Mouse (Mus musculus) MEL (cell line): Measurements from ENCODE around the gene Atg7. TPM values are rescaled to one million over a fixed set of nuclear protein-coding genes. Genes with fewer than 3 reads are reported as not detected.

Source experiments
- DNase-seq: peaks from one replicate; pipeline ENCODE4 v3.0.0; 2011; ENCODE audit warnings: low read depth, low spot score
- H3K27ac ChIP-seq: 2 replicates; pipeline ENCODE4 v1.5.1; 2012; ENCODE audit warnings: low read depth, mild to moderate bottlenecking, control low read depth, low read length, moderate library complexity; ENCODE audit not compliant: control insufficient read depth
- H3K27me3 ChIP-seq, 2 experiments: fragments of 150-350 bp in 1 of 2; sonication (generic) in 1 of 2; 2 replicates each; pipeline ENCODE4 v1.6.1; 2012; ENCODE audit warnings: low read length in 2 of 2, mild to moderate bottlenecking in 2 of 2, improper control_type of control experiment in 1 of 2, moderate library complexity in 1 of 2; ENCODE audit not compliant: insufficient read depth in 2 of 2, control insufficient read depth in 1 of 2
- H3K36me3 ChIP-seq, 2 experiments: 2 replicates each; pipeline ENCODE4 v1.6.1; 2012 to 2014; ENCODE audit warnings: low read length in 2 of 2, improper control_type of control experiment in 1 of 2, inconsistent platforms in 1 of 2, mild to moderate bottlenecking in 1 of 2; ENCODE audit not compliant: insufficient read depth in 2 of 2, control insufficient read depth in 1 of 2
- H3K4me1 ChIP-seq, 2 experiments: fragments of 150-350 bp in 1 of 2; sonication (generic) in 1 of 2; 2 replicates each; pipeline ENCODE4 v1.6.1; 2012; ENCODE audit warnings: low read length in 2 of 2, improper control_type of control experiment in 1 of 2, mild to moderate bottlenecking in 1 of 2; ENCODE audit not compliant: insufficient read depth in 2 of 2, control insufficient read depth in 1 of 2
- H3K4me3 ChIP-seq, 2 experiments: fragments of 150-350 bp in 1 of 2; sonication (generic) in 1 of 2; 2 replicates each; pipeline ENCODE4 v1.5.1; 2012; ENCODE audit warnings: low read depth in 2 of 2, low read length in 2 of 2, mild to moderate bottlenecking in 2 of 2, moderate library complexity in 2 of 2, control low read depth in 1 of 2, improper control_type of control experiment in 1 of 2; ENCODE audit not compliant: control insufficient read depth in 1 of 2, insufficient read depth in 1 of 2
- H3K79me2 ChIP-seq: 2 replicates; pipeline ENCODE4 v1.6.1; 2012; ENCODE audit warnings: mild to moderate bottlenecking, low read length, moderate library complexity; ENCODE audit not compliant: control insufficient read depth, poor library complexity, insufficient read depth
- H3K9ac ChIP-seq: 2 replicates; pipeline ENCODE4 v1.6.1; 2012; ENCODE audit warnings: low read depth, mild to moderate bottlenecking, control low read depth, low read length, moderate library complexity; ENCODE audit not compliant: control insufficient read depth, poor library complexity, severe bottlenecking
- H3K9me3 ChIP-seq: fragments of 150-350 bp; sonication (generic); replicated peaks from 2 replicates; pipeline ENCODE4 v1.6.1; 2012; ENCODE audit warnings: mild to moderate bottlenecking, low read length, improper control_type of control experiment, moderate library complexity; ENCODE audit not compliant: insufficient read depth
- CHD2 ChIP-seq: IDR thresholded peaks from 2 replicates; pipeline ENCODE4 v1.6.1; 2011; ENCODE audit warnings: low read length, improper control_type of control experiment
- E2F4 ChIP-seq: IDR thresholded peaks from 2 replicates; pipeline ENCODE4 v1.6.1; 2011; ENCODE audit warnings: low read depth, low read length, improper control_type of control experiment, borderline replicate concordance
- ELF1 ChIP-seq: IDR thresholded peaks from 2 replicates; pipeline ENCODE4 v1.6.1; 2014; ENCODE audit warnings: low read depth, mild to moderate bottlenecking, inconsistent platforms, low read length, improper control_type of control experiment, moderate library complexity
- EP300 ChIP-seq, 2 experiments: IDR thresholded peaks; 2 replicates each; pipeline ENCODE4 v1.6.1; 2011; ENCODE audit warnings: improper control_type of control experiment in 2 of 2, low read length in 2 of 2, low read depth in 1 of 2, mild to moderate bottlenecking in 1 of 2
- ETS1 ChIP-seq: IDR thresholded peaks from 2 replicates; pipeline ENCODE4 v1.6.1; 2012; ENCODE audit warnings: low read depth, mild to moderate bottlenecking, inconsistent platforms, low read length, improper control_type of control experiment, moderate library complexity
- GABPA ChIP-seq: IDR thresholded peaks from 2 replicates; pipeline ENCODE4 v1.6.1; 2012; ENCODE audit warnings: low read depth, mild to moderate bottlenecking, inconsistent platforms, low read length, improper control_type of control experiment, moderate library complexity
- GATA1 ChIP-seq: IDR thresholded peaks from 2 replicates; pipeline ENCODE4 v1.6.1; 2011; ENCODE audit warnings: low read depth, low read length, improper control_type of control experiment
- HCFC1 ChIP-seq: IDR thresholded peaks from 2 replicates; pipeline ENCODE4 v1.6.1; 2012; ENCODE audit warnings: low read depth, mild to moderate bottlenecking, inconsistent platforms, low read length, improper control_type of control experiment, moderate library complexity
- JUND ChIP-seq: IDR thresholded peaks from 2 replicates; pipeline ENCODE4 v1.6.1; 2011; ENCODE audit warnings: low read depth, mild to moderate bottlenecking, improper control_type of control experiment, low read length
- KAT2A ChIP-seq: conservative IDR thresholded peaks from 2 replicates; pipeline ENCODE4 v1.6.1; 2012; ENCODE audit warnings: low read depth, low read length, improper control_type of control experiment, inconsistent platforms
- MAFK ChIP-seq: IDR thresholded peaks from 2 replicates; pipeline ENCODE4 v1.6.1; 2011; ENCODE audit warnings: low read depth, mild to moderate bottlenecking, low read length, improper control_type of control experiment, borderline replicate concordance
- MAX ChIP-seq: IDR thresholded peaks from 2 replicates; pipeline ENCODE4 v1.6.1; 2011; ENCODE audit warnings: low read length, improper control_type of control experiment
- MAZ ChIP-seq: IDR thresholded peaks from 2 replicates; pipeline ENCODE4 v1.6.1; 2012; ENCODE audit warnings: low read depth, mild to moderate bottlenecking, inconsistent platforms, low read length, improper control_type of control experiment
- MXI1 ChIP-seq: IDR thresholded peaks from 2 replicates; pipeline ENCODE4 v1.6.1; 2011; ENCODE audit warnings: mild to moderate bottlenecking, low read depth, low read length, improper control_type of control experiment
- MYC ChIP-seq: IDR thresholded peaks from 2 replicates; pipeline ENCODE4 v1.6.1; 2011; ENCODE audit warnings: low read depth, mild to moderate bottlenecking, low read length, improper control_type of control experiment, moderate library complexity
- NELFE ChIP-seq: IDR thresholded peaks from 2 replicates; pipeline ENCODE4 v1.6.1; 2011; ENCODE audit warnings: low read depth, low read length, improper control_type of control experiment
- NRF1 ChIP-seq: IDR thresholded peaks from 2 replicates; pipeline ENCODE4 v1.6.1; 2014; ENCODE audit warnings: low read depth, mild to moderate bottlenecking, inconsistent platforms, low read length, improper control_type of control experiment, moderate library complexity; ENCODE audit not compliant: poor library complexity, insufficient read depth, severe bottlenecking
- POLR2AphosphoS2 ChIP-seq: IDR thresholded peaks from 2 replicates; pipeline ENCODE4 v1.6.1; 2011; ENCODE audit warnings: low read length, improper control_type of control experiment
- POLR2AphosphoS5 ChIP-seq: IDR thresholded peaks from 2 replicates; pipeline ENCODE4 v1.6.1; 2012; ENCODE audit warnings: low read depth, borderline replicate concordance, mild to moderate bottlenecking, inconsistent platforms, low read length, moderate library complexity, mixed read lengths
- RAD21 ChIP-seq: IDR thresholded peaks from 2 replicates; pipeline ENCODE4 v1.6.1; 2011; ENCODE audit warnings: mild to moderate bottlenecking, low read depth, low read length, improper control_type of control experiment
- RCOR1 ChIP-seq: IDR thresholded peaks from 2 replicates; pipeline ENCODE4 v1.6.1; 2012; ENCODE audit warnings: low read depth, mild to moderate bottlenecking, inconsistent platforms, low read length, improper control_type of control experiment
- SIN3A ChIP-seq: IDR thresholded peaks from 2 replicates; pipeline ENCODE4 v1.6.1; 2012; ENCODE audit warnings: low read length, improper control_type of control experiment, inconsistent platforms
- TAL1 ChIP-seq: IDR thresholded peaks from 2 replicates; pipeline ENCODE4 v1.6.1; 2012; ENCODE audit warnings: mild to moderate bottlenecking, inconsistent platforms, low read length, moderate library complexity, mixed read lengths
- UBTF ChIP-seq: IDR thresholded peaks from 2 replicates; pipeline ENCODE4 v1.6.1; 2012; ENCODE audit warnings: low read depth, mild to moderate bottlenecking, inconsistent platforms, low read length, improper control_type of control experiment, moderate library complexity, borderline replicate concordance; ENCODE audit not compliant: insufficient read depth
- USF1 ChIP-seq: IDR thresholded peaks from 2 replicates; pipeline ENCODE4 v1.6.1; 2014; ENCODE audit warnings: low read depth, mild to moderate bottlenecking, inconsistent platforms, low read length, improper control_type of control experiment, moderate library complexity
- USF2 ChIP-seq, 2 experiments: IDR thresholded peaks; 2 replicates each; pipeline ENCODE4 v1.6.1; 2011 to 2012; ENCODE audit warnings: improper control_type of control experiment in 2 of 2, low read length in 2 of 2, borderline replicate concordance in 1 of 2, inconsistent platforms in 1 of 2, low read depth in 1 of 2, mild to moderate bottlenecking in 1 of 2; ENCODE audit not compliant: insufficient read depth in 1 of 2
- ZC3H11A ChIP-seq: IDR thresholded peaks from 2 replicates; pipeline ENCODE4 v1.6.1; 2012; ENCODE audit warnings: low read depth, mild to moderate bottlenecking, inconsistent platforms, low read length, improper control_type of control experiment
- ZMIZ1 ChIP-seq: IDR thresholded peaks from 2 replicates; pipeline ENCODE4 v1.6.1; 2012; ENCODE audit warnings: low read depth, mild to moderate bottlenecking, inconsistent platforms, low read length, improper control_type of control experiment, moderate library complexity
- polyA plus RNA-seq, 2 experiments: library from polyadenylated mRNA; stranded (reverse) in 1 of 2; unstranded in 1 of 2; fragments of >175 nt in 1 of 2; fragments of >200 nt in 1 of 2; gene quantifications; 2 replicates each; pipeline versions ENCODE4 v1.2.1 to v1.2.4; 2012; ENCODE audit warnings: low replicate concordance in 2 of 2, low read depth in 1 of 2; ENCODE audit not compliant: insufficient read length in 2 of 2, insufficient read depth in 1 of 2, missing spikeins in 1 of 2
- total RNA-seq: library from RNA; depleted of rRNA; stranded (reverse); fragments of 300-350 nt; gene quantifications from 2 replicates; pipeline ENCODE4 v1.2.3, GENCODE M21; 2012

The Atg7 gene
- total and polyA plus RNA-seq, 3 experiments: 14.6 TPM; not detected in 1

DNA sequence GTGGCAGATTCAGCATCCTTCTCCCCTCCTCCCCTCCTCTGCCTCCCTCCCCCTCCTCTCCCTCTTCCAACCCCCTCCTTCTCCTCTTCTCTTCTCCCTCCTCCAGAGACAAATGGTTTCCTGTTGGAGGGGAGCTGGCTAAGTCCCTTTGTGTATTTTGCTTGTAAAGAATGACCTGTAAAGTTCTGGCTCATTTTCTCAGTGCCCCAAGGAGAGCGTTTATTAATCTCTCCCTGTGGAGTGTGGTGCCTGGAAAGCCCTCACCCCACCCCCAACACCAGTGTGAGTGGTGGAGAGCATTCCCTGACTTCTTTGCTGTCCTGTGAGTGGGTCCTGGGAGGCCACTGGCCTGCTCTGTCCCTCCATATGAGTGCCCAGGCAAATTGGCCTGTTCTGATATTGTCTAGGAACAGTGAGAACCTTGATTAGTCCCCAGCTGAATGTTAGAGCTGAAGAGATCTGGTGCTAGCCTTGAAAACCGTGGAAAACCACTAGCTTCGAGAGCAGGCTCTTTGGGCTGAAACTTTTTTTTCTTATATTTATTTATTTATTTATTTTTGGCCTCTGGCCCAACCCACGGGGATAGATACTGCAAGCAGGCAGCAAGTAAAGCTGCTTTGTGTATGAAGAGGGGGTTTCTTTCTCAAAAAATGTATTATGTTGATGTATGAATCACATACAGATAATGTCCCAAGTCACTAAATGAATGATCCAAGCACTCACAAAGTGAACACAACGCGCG lies 72.6 kb downstream of the Atg7 start:
- no peak for TF ChIP-seq NELFE
- no peak for TF ChIP-seq EP300 (IDR thresholded peaks at IDR 0.05; ENCODE audit: low read depth in 1 of 2, low read length in 2 of 2)
- TF ChIP-seq SIN3A: no peak
- no peak for TF ChIP-seq CHD2
- TF ChIP-seq E2F4: no peak
- no peak for TF ChIP-seq USF1
- TF ChIP-seq UBTF: no peak
- TF ChIP-seq NRF1: no peak
- TF ChIP-seq POLR2AphosphoS5: no peak
- no peak for TF ChIP-seq ELF1
- TF ChIP-seq MAX: no peak
- no peak for TF ChIP-seq RAD21
- TF ChIP-seq ZMIZ1: no peak
- no peak for TF ChIP-seq MAFK
- TF ChIP-seq POLR2AphosphoS2: no peak
- no peak for TF ChIP-seq RCOR1
- no peak for TF ChIP-seq MAZ
- H3K9me3 ChIP-seq: no peaks in the 10 kb centered on the region
- no peaks in the 10 kb centered on the region for H3K27me3 ChIP-seq
- no peak overlapping the region for H3K4me3 ChIP-seq
- no peaks in the 10 kb centered on the region for H3K79me2 ChIP-seq
- H3K4me1 ChIP-seq: no peaks in the 10 kb centered on the region
- no peak overlapping the region for H3K9ac ChIP-seq
- no peak for DNase-seq
- no peak overlapping the region for H3K27ac ChIP-seq
- H3K36me3 ChIP-seq: no peaks in the 10 kb centered on the region

DNA sequence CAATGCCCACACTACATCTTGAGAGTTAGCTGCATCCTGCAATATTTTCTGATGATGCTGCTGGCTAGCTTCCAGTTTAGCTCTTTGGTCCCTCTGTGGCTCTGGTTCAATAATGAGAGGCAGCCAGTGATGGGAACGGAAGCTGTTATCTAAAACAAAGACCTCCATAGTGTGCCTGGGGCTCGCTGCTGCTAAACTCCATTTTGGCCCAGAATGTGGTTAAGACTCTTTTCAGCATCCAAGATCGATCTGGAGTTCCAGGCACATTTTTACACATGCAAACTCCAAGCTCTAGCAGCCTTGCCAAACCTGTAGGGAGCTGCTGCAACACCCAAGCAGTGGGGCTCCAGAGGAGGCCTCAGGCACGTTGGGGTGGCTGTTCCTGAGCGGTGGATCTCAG lies 76.2 kb downstream of the Atg7 start:
- no peaks in the 10 kb centered on the region for H3K9me3 ChIP-seq
- no peaks in the 10 kb centered on the region for H3K79me2 ChIP-seq
- no peak for DNase-seq
- TF ChIP-seq CHD2: no peak
- TF ChIP-seq E2F4: no peak
- TF ChIP-seq MXI1: no peak
- TF ChIP-seq USF2 (IDR thresholded peaks at IDR 0.05; ENCODE audit: borderline replicate concordance in 1 of 2, insufficient read depth in 1 of 2, low read depth in 1 of 2, low read length in 2 of 2): no peak
- TF ChIP-seq JUND: no peak
- no peak for TF ChIP-seq GATA1
- TF ChIP-seq ZMIZ1: no peak
- no peak for TF ChIP-seq ZC3H11A
- no peak for TF ChIP-seq HCFC1
- TF ChIP-seq POLR2AphosphoS2: no peak
- no peak for TF ChIP-seq SIN3A
- no peak for TF ChIP-seq TAL1
- TF ChIP-seq ETS1: no peak
- TF ChIP-seq RCOR1: no peak
- no peak for TF ChIP-seq GABPA
- TF ChIP-seq KAT2A: no peak
- TF ChIP-seq MAX: no peak
- TF ChIP-seq MYC: no peak
- no peaks in the 10 kb centered on the region for H3K4me1 ChIP-seq
- H3K36me3 ChIP-seq: no peaks in the 10 kb centered on the region
- H3K4me3 ChIP-seq: no peak overlapping the region
- no peak overlapping the region for H3K27ac ChIP-seq
- H3K9ac ChIP-seq: no peak overlapping the region
- H3K27me3 ChIP-seq: no peaks in the 10 kb centered on the region
